In the genomic region with DNA sequence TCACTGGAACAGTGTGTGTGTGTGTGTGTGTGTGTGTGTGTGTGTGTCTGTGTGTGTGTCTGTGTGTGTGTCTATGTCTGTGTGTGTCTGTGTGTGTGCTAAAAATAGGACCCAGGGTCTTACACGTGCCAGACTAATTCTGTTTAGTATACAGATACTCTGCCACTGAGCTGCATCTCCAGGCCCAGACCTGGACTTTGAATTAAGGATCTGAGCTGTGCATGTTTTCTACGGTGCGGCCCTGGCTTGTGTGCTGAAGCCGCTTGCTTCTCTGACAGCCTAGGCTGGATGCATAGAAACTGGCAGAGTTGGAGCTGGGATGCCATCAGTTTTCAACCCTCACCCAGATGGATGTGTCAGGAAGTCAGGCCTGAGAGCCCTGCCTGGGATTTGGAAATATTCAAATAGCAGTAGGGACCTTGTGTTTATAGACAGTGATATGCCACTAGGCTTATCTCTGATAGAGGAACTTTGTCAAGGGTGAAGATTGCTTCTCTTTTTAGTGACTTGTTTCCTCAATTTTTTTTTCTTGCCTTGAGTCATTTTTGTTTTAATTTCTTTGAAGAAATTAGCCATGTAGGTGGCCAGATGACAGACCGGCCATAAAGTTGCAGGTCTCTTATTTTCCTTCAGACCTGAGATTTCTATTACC, we compare ENCODE assay signal across 16 mouse cellular contexts.
"Had no signal": no experiment of that assay in that cellular context is flagged by ENCODE, and none has a peak within 500 bp of the region (broad histone marks: within the 10 kb centered on the region; RNA-seq: fewer than 3 reads in every experiment).

No protein-coding gene starts in this region.

- H3K4me2 ChIP-seq: limb, embryonic 13.5 days; midbrain, embryonic 12.5 days; neural tube, embryonic 13.5 days had no signal

- H3K4me3 ChIP-seq: layer of hippocampus, adult 2 months; limb, embryonic 13.5 days; midbrain, embryonic 12.5 days; neural tube, embryonic 13.5 days had no signal

- H3K27ac ChIP-seq: layer of hippocampus, adult 2 months; limb, embryonic 13.5 days; liver, embryonic 14.5 days; midbrain, embryonic 12.5 days; neural tube, embryonic 13.5 days had no signal

- H3K9me3 ChIP-seq: limb, embryonic 13.5 days; midbrain, embryonic 12.5 days; neural tube, embryonic 13.5 days had no signal

- H3K4me1 ChIP-seq: limb, embryonic 13.5 days; neural tube, embryonic 13.5 days had no signal

- ATAC-seq: midbrain, embryonic 16.5 days had no signal

- H3K27me3 ChIP-seq: limb, embryonic 13.5 days; midbrain, embryonic 12.5 days; neural tube, embryonic 13.5 days had no signal

- H3K36me3 ChIP-seq: limb, embryonic 13.5 days; midbrain, embryonic 12.5 days; neural tube, embryonic 13.5 days had no signal

- H3K9ac ChIP-seq: limb, embryonic 13.5 days; liver, embryonic 14.5 days; midbrain, embryonic 12.5 days; neural tube, embryonic 13.5 days had no signal

- DNase-seq: kidney, adult 11 months; kidney, adult 9 months; kidney, postnatal 10 days; kidney, postnatal 4 days; left cerebral cortex, postnatal 4 days; lung, adult 18-20 months; lung, postnatal 4 days; right cerebral cortex, postnatal 14 days; thymus, adult 18-20 months; thymus, postnatal 14 days had no signal
